Mouse (Mus musculus) small intestine, adult 2 months (tissue): ENCODE data around the gene Eci1.

Experiments used
- CTCF ChIP-seq: fragments of 200-500 bp; IDR thresholded peaks from 2 replicates; pipeline ENCODE4 v1.5.1; 2012; ENCODE audit warnings: low read depth, mild to moderate bottlenecking, control low read depth, inconsistent platforms, low read length, moderate library complexity, mixed read lengths; ENCODE audit not compliant: insufficient replicate concordance, insufficient read length; ENCODE audit errors: extremely low read depth
- POLR2A ChIP-seq: fragments of 200-500 bp; IDR thresholded peaks from 2 replicates; pipeline ENCODE4 v1.6.1; 2012; ENCODE audit warnings: low read depth, mild to moderate bottlenecking, control low read depth, inconsistent platforms, low read length, moderate library complexity

GRCm38 (mm10) chr17:24437016-24437415, 10.6 kb downstream of the Eci1 start:
- TF ChIP-seq CTCF (peak; percentile 49; the same call in 1 of the 2 replicates), POLR2A (no peak)
